In the genomic region with DNA sequence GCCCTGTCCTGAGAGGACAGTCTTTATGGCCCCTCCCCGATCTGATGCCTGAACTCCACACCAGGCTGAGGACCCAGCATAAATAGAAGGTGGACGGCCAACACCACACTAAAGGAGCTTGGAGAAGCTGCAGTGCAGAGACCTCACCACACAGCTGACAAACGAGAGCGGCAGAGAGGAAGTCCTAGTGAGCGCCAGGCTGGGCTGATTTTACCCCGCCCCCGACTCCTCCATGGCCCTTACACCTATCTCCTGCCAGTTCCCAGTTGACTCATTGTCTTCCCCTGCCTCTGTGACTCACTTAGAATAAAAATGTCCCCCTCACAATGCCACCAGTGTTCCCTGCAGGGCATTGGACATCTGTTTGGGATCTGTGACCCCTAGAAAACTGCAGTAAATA, we compare ENCODE assay signal across 10 mouse cellular contexts. TPM values are rescaled to one million over a fixed set of nuclear protein-coding genes. Genes with fewer than 3 reads are reported as not detected.
A peak's percentile ranks its signal among the peaks of the same experiment; 100 is the strongest.
DNase-seq lines count a peak whose midpoint lies in the region; ATAC-seq and TF ChIP-seq lines count a peak whose summit lies in the region.
"Had no signal": no experiment of that assay in that cellular context is flagged by ENCODE, and none has a peak within 500 bp of the region (broad histone marks: within the 10 kb centered on the region; RNA-seq: fewer than 3 reads in every experiment).

No protein-coding gene starts in this region.

- no peak overlapping the region for H3K27ac ChIP-seq in embryonic facial prominence, embryonic 10.5 days (replicated peaks)
- no peak overlapping the region for H3K27ac ChIP-seq in gastrocnemius, adult 2 months
- H3K27ac ChIP-seq: stomach, embryonic 15.5 days had no signal

- peaks cover 25% of the 10 kb centered on the region for H3K27me3 ChIP-seq in embryonic facial prominence, embryonic 10.5 days (replicated peaks; ENCODE audit: low read depth, poor library complexity, severe bottlenecking)
- H3K27me3 ChIP-seq: stomach, embryonic 15.5 days had no signal

- no peak for TF ChIP-seq CTCF in gastrocnemius, adult 2 months (IDR thresholded peaks at IDR 0.05)

- ATAC-seq in megakaryocyte, adult 5-6 weeks (ENCODE audit: poor library complexity, severe bottlenecking) = peak; percentile 74

- 45% methylated on average over 7 of the region's 7 CpGs for WGBS in embryonic facial prominence, embryonic 10.5 days

- peak; percentile 32 for DNase-seq in layer of hippocampus, adult 9-11 months
- no peak for DNase-seq in layer of hippocampus, postnatal 10 days (ENCODE audit: low spot score in 2 of 2)
- peak; percentile 54 for DNase-seq in MEL-GATA-1-ER (ENCODE audit: extremely low read depth, low read depth)
- peak; percentile 7 for DNase-seq in embryonic facial prominence, embryonic 10.5 days (ENCODE audit: low spot score)
- DNase-seq in spleen, adult 12 weeks (ENCODE audit: low spot score) = no peak
- DNase-seq in gastrocnemius, adult 2 months = no peak

- no peaks in the 10 kb centered on the region for H3K9me3 ChIP-seq in embryonic facial prominence, embryonic 10.5 days
- H3K9me3 ChIP-seq: stomach, embryonic 15.5 days had no signal

- H3K4me1 ChIP-seq in embryonic facial prominence, embryonic 10.5 days = peaks cover 29% of the 10 kb centered on the region

- H3K36me3 ChIP-seq in embryonic facial prominence, embryonic 10.5 days (replicated peaks) = no peaks in the 10 kb centered on the region
- H3K36me3 ChIP-seq: stomach, embryonic 15.5 days had no signal

- no peak overlapping the region for H3K4me3 ChIP-seq in embryonic facial prominence, embryonic 10.5 days
- no peak overlapping the region for H3K4me3 ChIP-seq in gastrocnemius, adult 2 months
- H3K4me3 ChIP-seq: stomach, embryonic 15.5 days had no signal

- intact Hi-C loops in gastrocnemius, adult 2 months (cut with DNase I) = loop anchor here (10.0 kb wide), 1 partner anchor 739 kb away; a partner anchor contains a TSS

RNA-seq across cellular contexts. Expression of a gene that starts 13.6 kb away (rescaled TPM):
- total RNA-seq in layer of hippocampus, postnatal 10 days (2021) = not detected
- polyA plus RNA-seq in embryonic facial prominence, embryonic 10.5 days (2016; fragmentation: Nextera tagmentation; extraction: Ambion mirVana) = not detected in 2 replicates
- total RNA-seq in megakaryocyte, adult 5-6 weeks (2015) = not detected in 2 replicates
- not detected in 2 replicates for total RNA-seq in megakaryocyte, adult 5-6 weeks (2017)
- not detected for total RNA-seq in gastrocnemius, adult 2 months (2021)
- total RNA-seq: heart, postnatal 36 days had no signal
- polyA plus RNA-seq: cerebellum, adult 2 months; stomach, embryonic 15.5 days had no signal

RNA-seq across cellular contexts. Expression of a gene that starts 44.1 kb away (rescaled TPM):
- total RNA-seq in layer of hippocampus, postnatal 10 days (2021) = under 1 TPM in 1 of 2 experiments, not detected in 1; 0.37 TPM
- polyA plus RNA-seq in embryonic facial prominence, embryonic 10.5 days (2016; fragmentation: Nextera tagmentation; extraction: Ambion mirVana) = not detected in 2 replicates
- not detected in 2 replicates for total RNA-seq in megakaryocyte, adult 5-6 weeks (2015)
- not detected in 2 replicates for total RNA-seq in megakaryocyte, adult 5-6 weeks (2017)
- not detected for total RNA-seq in gastrocnemius, adult 2 months (2021)
- total RNA-seq: heart, postnatal 36 days had no signal
- polyA plus RNA-seq: cerebellum, adult 2 months; stomach, embryonic 15.5 days had no signal

RNA-seq across cellular contexts. Expression of a gene that starts 59.3 kb away (rescaled TPM):
- 10 to 100 TPM; 38.6 to 39.4 TPM for total RNA-seq in layer of hippocampus, postnatal 10 days (2021)
- 11.9 and 13.1 TPM in 2 replicates for polyA plus RNA-seq in embryonic facial prominence, embryonic 10.5 days (2016; fragmentation: Nextera tagmentation; extraction: Ambion mirVana)
- total RNA-seq in megakaryocyte, adult 5-6 weeks (2015) = 16.5 and 25.2 TPM in 2 replicates
- 16.5 and 17.8 TPM in 2 replicates for total RNA-seq in megakaryocyte, adult 5-6 weeks (2017)
- total RNA-seq in gastrocnemius, adult 2 months (2021) = 100 to 1,000 TPM; 168 to 172 TPM

Comparison
In these comparisons a context has a peak if more than half of its experiments do, and no peak if none do; other contexts are left out.
1. DNase-seq: peak in layer of hippocampus, adult 9-11 months (single experiment), MEL-GATA-1-ER (single experiment) and embryonic facial prominence, embryonic 10.5 days (single experiment); none in layer of hippocampus, postnatal 10 days (0 of 2), spleen, adult 12 weeks (single experiment) and gastrocnemius, adult 2 months (single experiment).
2. RNA of a gene that starts 59.3 kb away (total RNA-seq): 168 to 172 TPM in gastrocnemius, adult 2 months; 38.6 to 39.4 TPM in layer of hippocampus, postnatal 10 days and 16.5 to 25.2 TPM in megakaryocyte, adult 5-6 weeks; every median in the first group is over 4 times any median in the second.